Mouse (Mus musculus): ENCODE results near the gene Fam83d. TPM values are rescaled to one million over a fixed set of nuclear protein-coding genes. Genes with fewer than 3 reads are reported as not detected.

Gene Fam83d
- polyA plus RNA-seq (2015; fragmentation: Nextera tagmentation; extraction: Ambion mirVana) = 3.9 and 5.3 TPM in 2 replicates

GRCm38 (mm10) chr2:158767742-158768339, at the start of gene Fam83d:
Gene Fam83d, plus strand, starts transcription at chr2:158768093.

DNA sequence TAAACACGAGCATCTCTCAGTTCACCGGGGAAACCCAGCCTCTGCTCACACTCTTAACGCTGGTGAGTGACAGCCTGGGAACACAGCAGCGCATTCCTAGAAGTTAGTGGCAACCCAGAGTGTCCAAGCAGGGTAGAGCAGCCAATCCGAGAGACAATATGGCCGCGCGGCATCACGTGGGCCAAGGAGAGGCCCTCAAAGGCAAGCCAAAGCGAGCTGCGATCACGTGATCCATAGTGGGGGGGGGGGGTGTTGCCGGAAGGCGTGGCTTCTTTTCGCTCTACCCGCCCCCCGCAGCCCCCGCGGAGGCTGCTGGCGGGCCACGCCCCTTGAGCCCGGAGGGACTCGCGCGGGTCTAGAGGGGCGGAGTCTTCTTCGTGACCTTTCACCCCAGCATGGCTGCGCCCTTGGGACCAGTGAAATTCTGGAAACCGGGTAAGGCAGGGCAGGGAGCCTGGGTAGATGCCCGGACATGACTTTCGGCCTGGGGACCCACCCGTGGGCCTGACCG, 26.7 kb downstream of the Fam83d start, which contains the start of gene Dhx35:
Gene Dhx35 (plus strand): TSS at position 314 of the 511 bp plus-strand sequence.

Small RNA genes within 50 kb of the gene (microRNA-seq; reads per million reads assigned to microRNA genes)
- gene Gm26141 = not detected

Other genes with a start within 250 kb of the Fam83d start
- 18.8 and 21.0 TPM in 2 replicates for gene Slc32a1, start 157.3 kb upstream of the Fam83d start, polyA plus RNA-seq (2015; fragmentation: Nextera tagmentation; extraction: Ambion mirVana)
- gene Actr5, start 143.2 kb upstream of the Fam83d start, polyA plus RNA-seq (2015; fragmentation: Nextera tagmentation; extraction: Ambion mirVana) = 8.2 and 10.0 TPM in 2 replicates
- 46.6 and 46.9 TPM in 2 replicates for gene Ppp1r16b, start 102.7 kb upstream of the Fam83d start, polyA plus RNA-seq (2015; fragmentation: Nextera tagmentation; extraction: Ambion mirVana)
- gene Dhx35, start 26.7 kb downstream of the Fam83d start, polyA plus RNA-seq (2015; fragmentation: Nextera tagmentation; extraction: Ambion mirVana) = 9.4 and 9.8 TPM in 2 replicates

All from neural tube, postnatal 0 days (tissue).